Mouse (Mus musculus): ENCODE measurements around the gene Sel1l.

Gene Sel1l

GRCm38 (mm10) chr12:91849045-91849467 lies at the start of gene Sel1l:
Gene Sel1l (minus strand): TSS chr12:91849157.
- peak; percentile 97 to 98 for DNase-seq (ENCODE audit: low read depth in 2 of 2, low spot score in 2 of 2)

- no peak for DNase-seq (ENCODE audit: low read depth in 2 of 2, low spot score in 2 of 2)
Measured at GRCm38 (mm10) chr12:91892622-91893560, 43.9 kb upstream of the Sel1l start.

DNA sequence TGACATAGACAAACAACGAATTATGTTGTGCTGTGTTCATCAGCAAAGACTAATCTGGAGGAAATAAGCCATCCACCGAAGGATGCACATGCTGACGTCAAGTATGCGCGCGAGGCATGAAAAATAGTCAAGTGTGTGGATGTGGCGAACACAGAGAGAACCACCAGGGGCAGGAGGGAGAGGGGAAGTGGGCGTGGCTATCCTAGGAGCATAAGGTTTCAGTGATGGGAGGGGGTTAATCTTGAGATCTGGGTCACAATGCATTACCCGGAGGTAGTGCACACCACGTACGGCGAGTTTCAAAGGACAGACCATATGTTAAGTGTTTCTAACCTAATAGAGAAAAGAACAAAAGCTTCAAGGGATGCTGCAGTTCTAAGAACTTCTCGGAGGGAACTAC lies 31.5 kb upstream of the Sel1l start:
- DNase-seq (ENCODE audit: low read depth in 2 of 2, low spot score in 2 of 2) = no peak

- DNase-seq (ENCODE audit: low read depth in 2 of 2, low spot score in 2 of 2) = no peak
Measured at GRCm38 (mm10) chr12:91878912-91879250, 29.9 kb upstream of the Sel1l start.

GRCm38 (mm10) chr12:91878056-91878911 lies 29.3 kb upstream of the Sel1l start:
- DNase-seq (ENCODE audit: low read depth in 2 of 2, low spot score in 2 of 2) = no peak

DNA sequence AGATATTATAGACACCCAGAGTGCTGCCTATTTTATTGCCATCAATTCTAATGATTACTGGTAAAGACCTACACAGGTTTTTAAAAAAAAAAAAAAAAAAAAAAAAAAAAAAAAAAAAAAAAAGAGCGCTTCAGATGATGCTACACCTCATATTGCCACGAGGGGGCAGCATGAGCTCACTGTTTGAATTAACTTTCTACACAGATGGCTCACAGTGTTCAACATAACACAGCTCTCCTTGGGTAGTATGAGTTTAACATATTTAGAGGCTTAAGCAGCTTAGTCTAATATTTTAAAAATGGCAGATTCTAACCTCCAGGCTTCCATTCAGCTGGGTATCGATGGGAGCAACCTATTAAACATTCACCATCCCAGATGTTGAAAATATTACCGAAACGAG lies 28.7 kb upstream of the Sel1l start:
- peak in 1 of 2 experiments; percentile 8 for DNase-seq (ENCODE audit: low read depth in 2 of 2, low spot score in 2 of 2)

DNA sequence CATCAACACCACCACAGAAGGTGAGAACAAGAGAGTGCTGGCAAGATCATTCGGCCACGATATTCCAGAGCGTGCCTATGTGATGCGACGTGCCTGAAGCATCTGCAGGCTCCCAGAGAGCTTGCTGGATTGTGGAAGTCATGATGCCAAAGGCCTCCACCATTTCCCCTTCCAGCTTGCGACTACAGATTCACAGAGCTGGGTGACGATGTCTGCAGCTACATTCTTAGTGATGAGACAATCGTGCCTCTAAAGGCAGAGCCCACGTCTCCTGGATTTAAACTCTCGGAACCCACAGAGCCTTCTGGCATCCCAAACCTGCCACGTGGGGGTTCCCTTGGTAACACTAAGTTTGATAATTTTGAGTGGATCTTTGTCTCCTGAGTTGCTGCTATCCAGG lies 21.7 kb upstream of the Sel1l start:
- no peak for DNase-seq (ENCODE audit: low read depth in 2 of 2, low spot score in 2 of 2)

DNA sequence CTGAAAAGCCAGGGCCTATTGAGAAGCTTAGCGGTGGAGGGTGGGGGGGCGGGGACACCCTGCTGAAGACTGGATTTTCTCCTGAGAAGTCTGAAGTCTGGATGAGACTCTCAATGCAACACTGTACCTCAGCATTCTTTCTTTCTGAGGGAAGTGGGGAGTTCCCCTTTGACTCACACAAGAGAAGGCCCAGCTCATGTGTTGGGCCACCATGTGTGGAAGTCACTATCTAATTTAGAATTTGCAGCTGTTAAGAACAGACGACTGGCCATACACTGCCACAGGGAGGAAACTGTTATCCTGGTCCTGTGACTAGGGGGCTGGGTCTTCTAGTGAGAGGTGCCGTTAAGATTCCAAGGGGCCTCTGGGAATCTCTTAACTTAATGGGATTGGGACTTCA lies 20.4 kb upstream of the Sel1l start:
- no peak for DNase-seq (ENCODE audit: low read depth in 2 of 2, low spot score in 2 of 2)

DNA sequence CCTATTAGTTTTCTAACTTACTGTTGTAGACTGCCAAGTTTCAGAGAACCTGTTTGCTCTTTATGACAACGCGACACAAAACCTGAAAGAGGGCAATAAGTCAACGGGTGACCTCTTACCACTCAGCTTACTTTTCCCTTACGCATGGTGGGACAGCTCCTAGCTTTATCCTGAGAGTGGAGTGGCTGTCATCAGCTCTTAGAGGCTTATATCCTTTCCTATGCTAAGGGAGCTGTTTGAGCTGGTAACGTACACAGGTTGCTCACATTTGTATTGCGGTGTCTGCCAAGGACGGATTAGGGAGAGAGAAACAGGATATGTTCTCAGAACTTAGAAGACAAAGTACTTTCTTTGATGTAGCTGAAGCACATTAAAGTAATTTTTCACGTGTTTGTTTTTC lies 5.4 kb upstream of the Sel1l start:
- DNase-seq (ENCODE audit: low read depth in 2 of 2, low spot score in 2 of 2) = no peak

- peak in 1 of 2 experiments; percentile 15 for DNase-seq (ENCODE audit: low read depth in 2 of 2, low spot score in 2 of 2)
Measured at GRCm38 (mm10) chr12:91848394-91849044, 438 bp downstream of the Sel1l start.

- DNase-seq (ENCODE audit: low read depth in 2 of 2, low spot score in 2 of 2) = no peak
Measured at GRCm38 (mm10) chr12:91846038-91846437, 2.9 kb downstream of the Sel1l start.

- DNase-seq (ENCODE audit: low read depth in 2 of 2, low spot score in 2 of 2) = no peak
Measured at GRCm38 (mm10) chr12:91845393-91845792, 3.6 kb downstream of the Sel1l start.

DNA sequence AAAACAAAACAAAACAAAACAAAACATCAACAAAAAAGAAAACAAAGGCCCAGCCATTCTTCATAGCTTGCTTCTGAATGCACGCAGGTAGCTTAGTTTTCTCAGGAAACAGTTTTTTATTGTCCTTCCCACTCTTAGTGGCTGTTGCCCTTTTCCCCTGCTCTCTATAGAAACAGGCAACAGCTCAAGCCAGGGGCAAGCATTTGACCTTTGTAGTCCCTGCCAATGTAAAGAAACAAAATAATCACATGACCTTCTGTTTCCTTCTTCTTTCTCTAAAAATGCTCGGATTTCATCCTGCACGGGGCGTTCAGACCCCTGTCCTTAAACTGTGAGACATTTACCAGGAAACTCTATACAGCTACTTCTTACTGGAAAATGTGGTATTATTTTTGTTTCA lies 4.4 kb downstream of the Sel1l start:
- no peak for DNase-seq (ENCODE audit: low read depth in 2 of 2, low spot score in 2 of 2)

GRCm38 (mm10) chr12:91843888-91844287 lies 5.1 kb downstream of the Sel1l start:
- no peak for DNase-seq (ENCODE audit: low read depth in 2 of 2, low spot score in 2 of 2)

DNA sequence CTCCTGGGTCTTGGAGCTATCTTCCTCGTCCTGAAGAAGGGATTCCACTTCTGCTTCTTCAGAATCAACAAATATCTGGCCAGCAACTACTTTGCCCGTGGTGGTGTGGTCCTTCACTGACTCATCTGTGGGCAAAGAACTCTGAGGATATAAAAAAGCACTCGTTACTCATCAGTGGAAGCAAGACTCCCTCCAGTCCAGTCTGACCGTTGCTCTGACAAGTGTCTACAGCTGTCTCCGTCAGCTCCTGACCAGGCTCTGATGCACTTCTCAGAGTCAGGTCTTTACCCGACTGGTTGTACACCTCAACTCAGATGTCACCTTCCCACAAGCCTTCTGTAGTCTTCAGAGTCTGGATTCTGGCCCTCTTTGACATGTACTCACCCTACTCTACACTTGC lies 7.2 kb downstream of the Sel1l start:
- DNase-seq (ENCODE audit: low read depth in 2 of 2, low spot score in 2 of 2) = no peak

DNA sequence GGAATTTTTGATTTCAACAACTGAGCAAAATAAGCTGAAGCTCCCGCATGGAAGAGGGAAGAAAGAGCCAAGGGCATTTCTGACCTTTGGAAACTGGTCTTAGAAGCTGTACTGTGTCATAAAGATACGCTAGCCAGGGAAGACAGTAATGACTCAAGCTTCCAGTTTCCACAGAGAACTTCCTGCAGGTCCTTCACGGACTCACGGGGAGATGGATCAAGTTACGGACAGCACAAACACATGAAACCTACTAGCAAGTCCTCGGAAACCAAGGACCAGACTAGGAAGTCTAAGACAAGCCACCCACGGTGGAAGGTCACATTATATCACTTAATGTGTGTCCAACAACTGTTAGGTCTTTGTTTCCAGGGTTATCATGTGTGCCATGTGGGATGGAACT lies 10.7 kb downstream of the Sel1l start:
- no peak for DNase-seq (ENCODE audit: low read depth in 2 of 2, low spot score in 2 of 2)

- DNase-seq (ENCODE audit: low read depth in 2 of 2, low spot score in 2 of 2) = no peak
Measured at GRCm38 (mm10) chr12:91837401-91838065, 11.4 kb downstream of the Sel1l start.

DNA sequence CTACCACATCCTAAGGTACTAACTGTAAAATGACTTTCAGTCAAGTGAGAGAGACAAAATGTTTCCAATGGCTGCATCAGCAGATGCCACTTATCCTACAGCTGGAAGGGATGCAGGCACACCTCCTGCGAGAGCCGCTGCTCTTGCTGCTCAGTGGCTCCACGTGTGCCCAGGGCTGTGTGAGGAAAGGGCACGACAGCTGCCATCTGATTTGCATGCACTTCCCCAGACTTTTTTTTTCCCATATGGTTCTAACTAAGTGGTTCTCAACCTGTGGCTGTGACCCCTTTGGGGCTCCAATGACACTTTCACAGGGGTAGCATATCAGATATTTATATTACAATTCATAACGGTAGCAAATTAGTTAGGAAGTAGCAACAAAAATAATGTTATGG lies 15.0 kb downstream of the Sel1l start:
- no peak for DNase-seq (ENCODE audit: low read depth in 2 of 2, low spot score in 2 of 2)

DNA sequence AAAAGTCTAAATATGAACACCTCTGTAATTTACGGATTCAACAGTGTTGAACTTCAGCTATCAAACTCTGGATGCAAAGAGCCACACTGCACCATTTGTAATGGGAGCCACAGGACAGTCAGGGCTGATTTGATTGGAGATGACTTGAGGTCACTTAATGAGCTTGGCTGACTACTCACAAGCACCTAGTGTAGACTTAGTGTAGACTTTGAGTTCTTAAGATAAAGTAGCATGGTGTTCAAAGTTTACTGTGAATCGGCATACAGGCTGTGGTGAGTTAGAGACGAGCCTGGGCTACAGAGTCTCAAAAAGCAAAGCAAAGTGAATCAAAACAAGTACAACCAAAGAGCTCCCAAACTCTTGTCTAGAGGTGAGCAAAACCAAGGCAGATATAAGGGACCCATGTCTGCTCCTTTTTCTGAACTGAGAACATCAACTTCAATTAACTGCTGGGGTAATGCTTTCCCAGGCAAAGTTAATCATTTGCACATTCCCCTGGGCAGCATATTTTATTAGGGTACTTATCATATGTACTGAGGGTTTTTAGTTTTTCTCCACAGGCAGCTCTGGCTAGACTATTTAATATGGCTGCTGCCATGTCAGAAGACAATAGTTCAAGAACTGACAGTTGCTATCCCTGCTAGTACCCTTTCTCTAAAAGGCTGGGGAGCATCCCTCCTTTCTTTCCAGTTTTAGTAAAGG lies 15.6 kb downstream of the Sel1l start:
- no peak for DNase-seq (ENCODE audit: low read depth in 2 of 2, low spot score in 2 of 2)

DNA sequence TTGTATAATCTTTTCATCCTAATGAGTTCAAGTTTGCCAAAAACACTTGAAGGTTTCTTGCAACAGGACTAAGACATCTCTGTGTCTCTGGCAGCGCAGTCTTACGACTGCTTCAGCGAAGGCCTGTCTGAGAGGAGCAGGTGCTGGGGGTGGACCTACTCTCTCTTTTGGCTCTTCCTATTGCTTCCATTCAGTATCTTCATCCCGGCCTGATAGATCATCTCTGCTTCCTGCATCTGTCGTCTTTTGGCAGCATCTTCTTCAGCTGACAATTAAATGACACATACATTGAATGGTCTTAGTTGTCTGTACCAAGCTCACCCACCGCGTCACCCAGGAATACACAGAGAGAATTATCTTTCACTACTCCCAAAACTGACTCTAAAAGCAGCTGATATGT lies 17.5 kb downstream of the Sel1l start:
- no peak for DNase-seq (ENCODE audit: low read depth in 2 of 2, low spot score in 2 of 2)

All from CD8-positive naive resting alpha-beta T cell, adult 2 months (primary cell).